Mouse (Mus musculus) layer of hippocampus, adult 18-20 months (tissue): ENCODE results near the gene Alpk1. TPM values are rescaled to one million over a fixed set of nuclear protein-coding genes. Genes with fewer than 3 reads are reported as not detected.

Experiments used
- DNase-seq, 2 experiments: peaks; one replicate each; pipeline ENCODE4 v3.0.0; 2022; ENCODE audit warnings: low spot score in 2 of 2
- total RNA-seq, 2 experiments: library from RNA; stranded (reverse); gene quantifications; 2 replicates each; pipeline ENCODE4 v1.2.3; 2021

The Alpk1 gene
- total RNA-seq, 2 experiments from 2014 or later, result 8.8 to 9.3 TPM

DNA sequence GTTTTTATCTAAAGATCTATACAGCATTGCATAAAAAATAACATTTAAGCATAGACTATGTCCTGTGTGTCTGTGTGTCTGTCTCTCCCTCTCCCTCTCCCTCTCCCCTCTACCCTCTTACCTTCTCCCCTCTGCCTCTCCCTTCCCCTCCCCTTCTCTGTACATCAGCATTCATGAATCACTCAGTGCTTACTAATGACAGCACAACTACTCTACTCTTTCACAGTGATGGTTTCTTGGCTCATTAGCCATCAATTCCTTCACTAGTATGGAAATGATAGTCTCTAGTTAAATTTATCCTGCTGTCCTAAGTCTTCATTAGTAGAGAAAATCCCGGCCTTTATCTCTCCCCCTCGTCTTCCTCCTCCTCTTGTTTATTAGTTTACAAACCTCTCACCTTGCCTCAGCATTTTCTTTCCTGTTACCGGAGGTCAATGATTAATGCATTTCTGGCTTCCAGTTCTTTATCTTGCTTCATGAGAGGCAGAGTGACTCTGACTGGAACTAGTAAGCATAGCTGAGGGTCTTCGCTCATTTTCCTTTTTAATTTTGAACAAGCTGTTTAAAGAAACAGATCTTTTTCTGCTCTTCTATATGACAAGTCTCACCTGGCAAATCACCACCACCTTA is 79.0 kb downstream of the Alpk1 start:
- DNase-seq, result no peak

DNA sequence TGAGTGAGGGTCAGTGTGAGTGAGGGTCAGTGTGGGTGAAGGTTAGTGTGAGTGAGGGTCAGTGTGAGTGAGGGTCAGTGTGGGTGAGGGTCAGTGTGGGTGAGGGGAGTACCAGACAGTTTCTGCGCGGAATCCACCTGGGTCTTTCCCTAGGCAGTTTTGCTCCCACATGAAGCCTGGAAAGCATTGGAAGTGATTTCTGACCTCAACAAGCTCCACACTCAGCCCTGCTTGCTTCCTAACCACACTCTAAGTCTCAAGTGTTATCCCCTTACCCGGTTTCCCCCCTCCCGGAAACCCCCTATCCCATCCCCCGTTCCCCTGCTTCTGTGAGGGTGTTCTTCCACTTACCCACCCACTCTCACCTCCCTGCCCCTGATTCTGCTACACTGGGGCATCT is 81.7 kb downstream of the Alpk1 start:
- no peak for DNase-seq

- no peak for DNase-seq
Observed at GRCm38 (mm10) chr3:127696541-127696940, 83.8 kb downstream of the Alpk1 start.

DNA sequence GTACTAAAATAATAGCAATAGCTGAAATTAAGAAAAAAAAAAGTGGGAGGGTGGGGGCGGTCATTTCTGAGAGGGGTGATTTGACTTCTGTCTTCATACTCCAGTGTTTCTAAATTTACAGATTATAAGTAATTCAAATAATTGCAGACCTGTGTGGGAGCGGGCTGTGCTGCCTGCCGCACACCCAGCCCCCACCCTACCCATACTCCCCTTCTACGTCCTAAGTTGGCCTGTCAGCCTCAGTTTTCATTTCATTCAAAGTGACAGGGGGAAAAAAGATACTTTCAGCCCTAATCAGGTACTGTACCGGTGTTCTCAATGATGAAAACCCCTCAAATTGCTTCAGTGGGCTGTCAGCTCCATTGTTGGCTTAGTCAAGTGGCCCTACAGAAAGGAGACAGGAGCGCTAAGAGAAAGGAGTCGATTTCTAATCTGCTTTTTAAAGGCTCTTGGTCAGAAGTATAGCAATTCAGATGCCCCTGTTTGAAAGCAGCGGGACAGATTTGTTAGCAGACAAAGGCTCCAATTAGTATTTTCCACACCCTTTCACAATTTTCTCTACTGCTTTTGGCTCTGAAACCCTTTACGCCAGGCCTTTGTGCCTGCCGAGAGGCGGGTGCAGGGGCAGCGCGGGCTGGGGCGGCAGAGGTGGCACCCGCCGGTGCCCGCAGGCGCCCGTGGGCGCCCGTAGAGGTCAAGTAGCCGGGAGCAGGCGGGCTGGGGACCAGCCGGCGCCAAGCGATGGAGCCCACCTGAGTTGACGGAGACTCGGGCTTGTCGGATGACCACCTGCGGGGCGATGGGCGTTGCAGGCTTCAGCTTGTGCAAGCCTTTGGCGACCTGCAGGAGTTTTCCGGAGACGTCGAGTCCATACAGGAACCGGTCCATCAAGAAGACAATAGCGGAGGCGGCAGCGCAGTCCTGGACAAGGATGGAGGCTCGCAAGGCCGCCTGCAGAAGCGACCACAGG is 85.2 kb downstream of the Alpk1 start:
- no peak for DNase-seq

DNA sequence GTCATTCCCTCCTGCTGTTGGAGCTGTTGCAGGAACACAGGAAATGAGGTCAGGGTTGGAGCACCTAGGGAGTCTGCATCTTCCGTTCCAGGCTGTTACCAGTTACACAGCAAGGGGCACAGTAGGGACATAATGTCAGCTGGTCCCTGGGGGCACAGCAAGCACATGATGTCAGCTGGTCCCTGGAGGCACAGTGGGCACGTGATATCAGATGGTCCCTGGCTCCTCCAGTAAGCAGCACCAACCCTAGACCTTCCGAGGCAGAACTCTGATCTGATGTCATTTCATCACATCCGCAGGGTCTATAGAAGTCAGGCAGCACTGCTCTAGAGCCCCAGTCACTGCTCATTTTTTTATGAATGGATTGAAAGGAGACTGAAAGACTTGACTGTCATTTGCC is 89.1 kb downstream of the Alpk1 start:
- no peak for DNase-seq

DNA sequence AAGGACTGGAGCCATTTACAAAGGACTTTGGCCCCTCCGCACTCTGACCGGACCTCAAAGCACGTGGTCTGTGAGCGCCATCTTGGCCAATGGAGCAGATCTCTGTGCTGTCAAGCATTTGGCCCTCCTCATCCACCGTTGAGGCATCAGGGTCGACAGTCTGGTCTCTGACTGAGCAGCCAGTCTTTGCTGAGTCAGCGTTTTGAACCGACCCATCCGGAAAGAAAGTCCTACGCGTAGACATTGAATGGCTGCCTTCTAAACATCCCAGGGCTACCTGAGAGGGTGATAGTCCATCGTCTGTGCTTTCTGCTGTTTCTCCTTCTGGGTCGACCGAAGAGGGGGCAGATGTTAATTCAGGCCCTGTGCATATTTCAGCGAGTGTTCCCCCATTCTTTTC is 100.6 kb downstream of the Alpk1 start:
- DNase-seq, result no peak

GRCm38 (mm10) chr3:127661646-127662531 is 118.4 kb downstream of the Alpk1 start:
- DNase-seq, result no peak

DNA sequence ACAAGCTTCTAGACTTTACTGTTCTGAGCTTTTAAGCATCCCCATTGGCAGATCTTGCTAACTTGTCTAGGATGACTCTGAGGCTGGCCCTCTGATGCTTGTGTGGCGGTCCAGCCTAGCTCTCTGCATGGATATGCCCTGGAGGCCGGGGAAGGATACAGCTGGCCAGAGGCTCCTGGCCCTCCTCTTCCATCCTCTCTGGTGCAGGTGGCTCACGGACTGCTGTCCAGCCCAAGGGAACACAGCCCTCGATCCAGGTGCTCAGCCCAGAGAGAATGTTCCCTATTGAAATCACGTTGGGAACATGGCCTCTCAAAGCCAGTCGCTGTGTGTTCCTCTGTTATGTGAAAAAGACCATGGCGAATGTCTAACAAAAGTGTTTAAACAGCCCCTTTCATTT is 119.6 kb downstream of the Alpk1 start:
- DNase-seq, result no peak

GRCm38 (mm10) chr3:127651742-127652653 is 128.3 kb downstream of the Alpk1 start:
- no peak for DNase-seq

DNA sequence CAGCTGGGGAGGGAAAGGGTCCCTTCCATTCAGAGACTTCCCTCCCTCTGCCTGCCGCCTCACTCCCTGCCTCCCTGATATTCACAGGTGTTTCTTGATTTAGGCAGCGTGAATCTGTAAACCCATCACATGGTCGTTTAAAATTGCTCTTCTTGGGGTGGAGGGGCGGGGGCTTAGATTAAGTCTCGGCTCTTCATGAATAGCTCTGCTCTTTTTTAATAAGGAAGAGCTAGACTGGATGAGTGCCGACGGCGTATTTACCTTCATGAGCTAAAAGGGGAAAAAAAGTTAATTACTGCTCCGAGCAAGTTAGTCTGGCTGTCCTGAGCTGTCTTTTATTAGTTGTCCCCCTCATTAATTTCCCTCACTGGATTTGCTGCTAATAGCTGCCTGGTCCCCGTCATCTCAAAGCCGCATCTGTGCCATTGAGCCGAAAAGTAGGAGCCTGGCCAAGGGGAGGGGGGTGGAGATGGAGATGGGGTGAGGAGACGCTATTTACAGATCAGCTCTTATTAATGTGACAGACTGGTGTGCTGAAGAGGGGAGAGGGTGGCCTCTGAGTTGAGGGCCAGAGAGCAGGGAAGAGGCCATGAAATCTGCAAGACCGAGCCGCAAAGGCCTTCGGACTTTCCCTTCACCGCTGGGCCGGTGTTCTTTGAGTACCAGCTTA is 134.0 kb downstream of the Alpk1 start:
- no peak for DNase-seq

- no peak for DNase-seq
Observed at GRCm38 (mm10) chr3:127642211-127642610, 138.1 kb downstream of the Alpk1 start.

GRCm38 (mm10) chr3:127640762-127641700 is 139.3 kb downstream of the Alpk1 start:
- no peak for DNase-seq

GRCm38 (mm10) chr3:127639875-127640761 is 140.2 kb downstream of the Alpk1 start:
- DNase-seq, result no peak

DNA sequence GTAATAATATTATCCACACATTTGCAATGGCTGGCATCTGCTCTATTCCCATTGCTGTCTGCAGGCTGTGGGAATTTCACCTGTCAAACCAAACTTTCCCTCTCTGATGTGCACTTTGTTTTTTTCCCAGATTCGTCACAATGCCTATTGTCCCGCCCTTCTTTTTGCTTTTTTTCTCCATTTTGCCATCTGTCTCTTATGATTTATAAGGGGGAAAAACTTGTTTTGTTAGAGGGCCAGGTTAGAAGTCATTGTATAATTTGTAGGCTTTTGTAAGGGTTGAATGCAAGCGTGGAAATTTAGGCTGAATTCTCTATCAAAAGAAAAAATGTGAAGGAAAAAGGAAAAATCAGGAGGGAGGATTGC is 145.4 kb downstream of the Alpk1 start:
- DNase-seq, result no peak

DNA sequence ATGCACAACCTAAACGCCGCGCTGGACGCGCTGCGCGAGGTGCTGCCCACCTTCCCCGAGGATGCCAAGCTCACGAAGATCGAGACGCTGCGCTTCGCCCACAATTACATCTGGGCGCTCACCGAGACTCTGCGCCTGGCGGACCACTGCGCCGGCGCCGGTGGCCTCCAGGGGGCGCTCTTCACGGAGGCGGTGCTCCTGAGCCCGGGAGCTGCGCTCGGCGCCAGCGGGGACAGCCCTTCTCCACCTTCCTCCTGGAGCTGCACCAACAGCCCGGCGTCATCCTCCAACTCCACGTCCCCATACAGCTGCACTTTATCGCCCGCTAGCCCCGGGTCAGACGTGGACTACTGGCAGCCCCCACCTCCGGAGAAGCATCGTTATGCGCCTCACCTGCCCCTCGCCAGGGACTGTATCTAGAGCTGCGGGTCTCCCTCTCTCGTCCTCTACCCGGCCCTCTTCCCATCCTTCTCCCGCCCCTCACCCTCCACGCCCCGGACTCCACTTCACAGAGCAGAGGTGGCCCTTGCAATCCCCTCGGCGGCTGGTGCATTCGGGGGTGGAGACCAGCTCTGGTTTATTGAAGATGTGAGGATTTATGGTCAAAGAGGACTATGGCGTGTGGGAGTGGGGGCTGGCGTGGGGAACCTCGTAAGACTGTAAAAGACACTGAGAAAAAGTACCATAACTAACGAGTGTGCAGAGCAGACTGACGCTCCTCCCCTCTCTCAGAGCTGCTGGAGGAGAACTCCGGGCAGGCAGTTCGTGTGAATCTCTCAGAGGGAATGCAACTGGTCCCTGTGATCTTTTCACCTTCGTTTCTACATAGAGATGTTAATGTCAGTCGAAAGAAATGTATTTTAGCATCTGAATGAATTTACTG is 146.0 kb downstream of the Alpk1 start:
- DNase-seq, result peak in 1 of 2 experiments; percentile 66

DNA sequence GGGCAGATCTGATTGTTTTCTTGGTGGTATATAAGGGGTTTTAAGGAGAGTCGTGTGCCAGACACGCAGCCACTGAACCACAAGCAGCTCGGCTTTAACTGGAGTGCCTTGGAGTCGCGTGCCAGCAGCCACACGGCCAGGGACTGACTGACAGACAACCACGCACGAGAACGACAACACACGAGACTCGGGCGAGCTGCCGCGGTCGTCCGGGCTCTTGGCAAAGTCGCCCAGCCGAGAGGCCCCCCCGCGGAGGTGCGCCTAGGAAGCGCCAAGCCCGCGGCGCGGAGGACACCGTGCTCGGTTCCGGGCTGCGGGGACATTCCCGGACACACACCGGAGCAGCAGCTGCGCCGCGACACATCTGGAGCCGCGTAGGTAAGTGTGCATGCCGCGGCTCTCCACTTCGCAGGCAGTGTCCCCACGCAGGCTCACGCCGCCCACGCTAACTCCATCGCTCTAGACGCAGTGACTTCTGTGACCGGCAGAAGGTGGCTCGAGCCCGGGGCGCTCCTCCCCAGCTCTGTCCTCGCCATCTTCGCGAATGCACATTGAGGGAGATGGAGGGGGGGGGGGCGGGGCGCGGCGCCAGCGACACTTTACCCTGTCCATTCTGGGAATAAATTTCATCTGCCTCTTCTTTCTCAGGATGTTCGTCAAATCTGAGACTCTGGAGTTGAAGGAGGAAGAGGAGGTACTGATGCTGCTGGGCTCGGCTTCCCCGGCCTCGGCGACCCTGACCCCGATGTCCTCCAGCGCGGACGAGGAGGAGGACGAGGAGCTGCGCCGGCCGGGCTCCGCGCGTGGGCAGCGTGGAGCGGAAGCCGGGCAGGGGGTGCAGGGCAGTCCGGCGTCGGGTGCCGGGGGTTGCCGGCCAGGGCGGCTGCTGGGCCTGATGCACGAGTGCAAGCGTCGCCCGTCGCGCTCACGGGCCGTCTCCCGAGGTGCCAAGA is 147.0 kb downstream of the Alpk1 start, which contains the start of gene Neurog2:
Gene Neurog2 (plus strand): TSS at position 56 of the 953 bp plus-strand sequence.
- DNase-seq, result no peak
